Mouse (Mus musculus): ENCODE data around the gene Apol10b.

DNA sequence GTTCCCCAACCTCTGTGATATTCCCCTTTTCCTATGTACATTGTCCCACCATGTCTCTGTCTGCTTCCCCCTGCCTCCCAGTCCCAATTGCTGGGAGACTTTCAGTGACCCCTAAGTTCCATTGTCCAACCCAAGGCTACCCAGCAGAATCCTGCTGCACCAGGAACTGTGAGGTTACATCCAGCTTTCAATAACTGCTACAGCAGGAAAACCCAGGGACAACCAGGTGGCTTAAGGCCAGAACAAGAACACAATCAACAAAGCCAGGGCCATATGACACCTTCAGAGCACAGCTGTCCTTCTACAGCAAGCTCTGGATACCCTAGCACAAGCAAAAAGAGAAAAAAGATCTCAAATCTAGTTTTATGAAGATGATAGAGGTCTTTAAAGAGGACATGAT lies 6.9 kb downstream of the Apol10b start:
- TF ChIP-seq CTCF (IDR thresholded peaks at IDR 0.05; ENCODE audit: low read depth, low read length) (no peak), POLR2A (IDR thresholded peaks at IDR 0.05; ENCODE audit: insufficient read depth, low read length) (no peak)

Measured in ES-Bruce4 (cell line).